Mouse (Mus musculus) kidney, embryonic 16.5 days (tissue): ENCODE measurements around the gene Plppr3. TPM values are rescaled to one million over a fixed set of nuclear protein-coding genes. Genes with fewer than 3 reads are reported as not detected.

Source experiments
- ATAC-seq: fragments of 200-750 bp; cut with Nextera tagmentation; 2 replicates; pipeline ENCODE4 v1.8.0; 2017; ENCODE audit warnings: moderate TSS enrichment; ENCODE audit not compliant: low FRiP score, low TSS enrichment
- H3K27ac ChIP-seq: fragments of 300-500 bp; sonication (generic); 2 replicates; pipeline ENCODE4 v1.5.1; 2014; ENCODE audit warnings: low read length
- H3K27me3 ChIP-seq: fragments of 300-500 bp; sonication (generic); 2 replicates; pipeline ENCODE4 v1.6.1; 2014; ENCODE audit warnings: low read length, control low read depth, mixed read lengths; ENCODE audit not compliant: insufficient read depth
- H3K36me3 ChIP-seq: fragments of 300-500 bp; sonication (generic); 2 replicates; pipeline ENCODE4 v1.6.1; 2014; ENCODE audit warnings: low read length, control low read depth, mixed read lengths; ENCODE audit not compliant: insufficient read depth
- H3K4me1 ChIP-seq: fragments of 300-500 bp; sonication (generic); 2 replicates; pipeline ENCODE4 v1.6.1; 2014; ENCODE audit warnings: low read length, control low read depth, mixed read lengths; ENCODE audit not compliant: insufficient read depth
- H3K4me2 ChIP-seq: fragments of 300-500 bp; sonication (generic); replicated peaks from 2 replicates; pipeline ENCODE4 v1.6.1; 2014; ENCODE audit warnings: low read depth, low read length
- H3K4me3 ChIP-seq: fragments of 300-500 bp; sonication (generic); 2 replicates; pipeline ENCODE4 v1.5.1; 2014; ENCODE audit warnings: mild to moderate bottlenecking, low read length
- H3K9ac ChIP-seq: fragments of 300-500 bp; sonication (generic); replicated peaks from 2 replicates; pipeline ENCODE4 v1.6.1; 2014; ENCODE audit warnings: low read length
- H3K9me3 ChIP-seq: fragments of 300-500 bp; sonication (generic); 2 replicates; pipeline ENCODE4 v1.6.1; 2016; ENCODE audit warnings: low read length, control low read depth
- WGBS: fragments of 180-500 bp; shearing (Covaris S2); extraction: QIAGEN DNeasy Blood & Tissue Kit; methylation state at CpG from one replicate; pipeline ENCODE4 v1.1.7; 2014; 5-methylcytosine and 5-hydroxymethylcytosine counted together
- polyA plus RNA-seq: library from polyadenylated mRNA; unstranded; fragments of >200 nt; fragmentation: Nextera tagmentation; extraction: Ambion mirVana; gene quantifications from 2 replicates; pipeline ENCODE4 v1.2.1, GENCODE M21; 2015

Plppr3 gene
- polyA plus RNA-seq, 1 experiment from 2014 or later = 72.7 TPM

GRCm38 (mm10) chr10:79873313-79873712 lies 1.1 kb downstream of the Plppr3 start:
- Histone ChIP-seq H3K27ac (peak overlapping the region; percentile 29; the same call in 1 of the 2 replicates), H3K27me3 (no peaks in the 10 kb centered on the region), H3K36me3 (peaks cover 6% of the 10 kb centered on the region), H3K9me3 (no peaks in the 10 kb centered on the region), H3K4me1 (peaks cover 32% of the 10 kb centered on the region), H3K9ac (peak overlapping the region; percentile 92), H3K4me3 (peak overlapping the region; percentile 78), H3K4me2 (peak overlapping the region; percentile 97)
- ATAC-seq = no peak
- WGBS = 7% methylated on average over 6 of the region's 6 CpGs

- ATAC-seq = no peak
- Histone ChIP-seq H3K4me3 (peak overlapping the region; percentile 78), H3K36me3 (peaks cover 6% of the 10 kb centered on the region), H3K9me3 (no peaks in the 10 kb centered on the region), H3K4me1 (peaks cover 29% of the 10 kb centered on the region), H3K27ac (0 out of 2 replicates have a peak overlapping the region, but pooled peaks have one; percentile 29), H3K4me2 (peak overlapping the region; percentile 97), H3K27me3 (no peaks in the 10 kb centered on the region), H3K9ac (peak overlapping the region; percentile 92; the same call in 1 of the 2 replicates)
- WGBS = 54% methylated on average over 3 of the region's 3 CpGs
These were observed 1.6 kb downstream of the Plppr3 start for GRCm38 (mm10) chr10:79872862-79873261.

- no peak overlapping the region for H3K27ac ChIP-seq
- H3K4me2 ChIP-seq = no peak overlapping the region
- H3K36me3 ChIP-seq = peaks cover 7% of the 10 kb centered on the region
- no peaks in the 10 kb centered on the region for H3K9me3 ChIP-seq
- H3K27me3 ChIP-seq = no peaks in the 10 kb centered on the region
- no peak overlapping the region for H3K4me3 ChIP-seq
- no peak overlapping the region for H3K9ac ChIP-seq
- no peak for ATAC-seq
- WGBS = 94% methylated on average over 8 of the region's 8 CpGs
- peaks cover 20% of the 10 kb centered on the region for H3K4me1 ChIP-seq
These were observed 2.6 kb downstream of the Plppr3 start for GRCm38 (mm10) chr10:79871845-79872244.

GRCm38 (mm10) chr10:79866601-79867000 lies 7.8 kb downstream of the Plppr3 start:
- Histone ChIP-seq H3K36me3 (peaks cover 45% of the 10 kb centered on the region), H3K27me3 (no peaks in the 10 kb centered on the region), H3K9me3 (no peaks in the 10 kb centered on the region), H3K9ac (no peak overlapping the region), H3K4me1 (peaks cover 12% of the 10 kb centered on the region; the same call in 1 of the 2 replicates), H3K27ac (no peak overlapping the region), H3K4me3 (no peak overlapping the region), H3K4me2 (no peak overlapping the region)
- ATAC-seq = no peak
- 78% methylated on average over 11 of the region's 11 CpGs for WGBS

- H3K4me3 ChIP-seq = no peak overlapping the region
- peaks cover 47% of the 10 kb centered on the region for H3K36me3 ChIP-seq
- no peak overlapping the region for H3K4me2 ChIP-seq
- no peak overlapping the region for H3K27ac ChIP-seq
- H3K9me3 ChIP-seq = no peaks in the 10 kb centered on the region
- H3K4me1 ChIP-seq = peaks cover 19% of the 10 kb centered on the region
- no peaks in the 10 kb centered on the region for H3K27me3 ChIP-seq
- ATAC-seq = no peak; the same call in 1 of the 2 replicates
- no peak overlapping the region for H3K9ac ChIP-seq
- WGBS = 67% methylated on average over 19 of the region's 19 CpGs
These were observed 8.6 kb downstream of the Plppr3 start for GRCm38 (mm10) chr10:79865801-79866295.

- Histone ChIP-seq H3K4me1 (peaks cover 26% of the 10 kb centered on the region), H3K36me3 (peaks cover 53% of the 10 kb centered on the region), H3K27me3 (no peaks in the 10 kb centered on the region), H3K4me3 (no peak overlapping the region), H3K4me2 (no peak overlapping the region), H3K9me3 (no peaks in the 10 kb centered on the region), H3K27ac (no peak overlapping the region), H3K9ac (0 out of 2 replicates have a peak overlapping the region, but pooled peaks have one; percentile 11)
- ATAC-seq = peak; percentile 23
- WGBS = 54% methylated on average over 12 of the region's 12 CpGs
These were observed 9.2 kb downstream of the Plppr3 start for GRCm38 (mm10) chr10:79865189-79865601.

- Histone ChIP-seq H3K27me3 (no peaks in the 10 kb centered on the region), H3K9ac (0 out of 2 replicates have a peak overlapping the region, but pooled peaks have one; percentile 11), H3K4me3 (no peak overlapping the region), H3K27ac (0 out of 2 replicates have a peak overlapping the region, but pooled peaks have one; percentile 29), H3K4me2 (no peak overlapping the region), H3K4me1 (peaks cover 32% of the 10 kb centered on the region), H3K9me3 (no peaks in the 10 kb centered on the region), H3K36me3 (peaks cover 59% of the 10 kb centered on the region)
- 43% methylated on average over 10 of the region's 10 CpGs for WGBS
- ATAC-seq = peak; percentile 21
These were observed 9.9 kb downstream of the Plppr3 start for GRCm38 (mm10) chr10:79864351-79865188.

GRCm38 (mm10) chr10:79862925-79863324 lies 11.5 kb downstream of the Plppr3 start:
- peaks cover 70% of the 10 kb centered on the region for H3K36me3 ChIP-seq
- H3K4me2 ChIP-seq = no peak overlapping the region
- no peak overlapping the region for H3K9ac ChIP-seq
- H3K4me1 ChIP-seq = peaks cover 48% of the 10 kb centered on the region
- ATAC-seq = no peak
- no peaks in the 10 kb centered on the region for H3K9me3 ChIP-seq
- no peak overlapping the region for H3K27ac ChIP-seq
- no peaks in the 10 kb centered on the region for H3K27me3 ChIP-seq
- WGBS = 56% methylated on average over 10 of the region's 10 CpGs
- H3K4me3 ChIP-seq = no peak overlapping the region

GRCm38 (mm10) chr10:79862049-79862788 lies 12.2 kb downstream of the Plppr3 start:
- Histone ChIP-seq H3K4me2 (no peak overlapping the region), H3K4me3 (no peak overlapping the region), H3K27me3 (no peaks in the 10 kb centered on the region), H3K36me3 (peaks cover 75% of the 10 kb centered on the region), H3K9me3 (no peaks in the 10 kb centered on the region), H3K4me1 (peaks cover 56% of the 10 kb centered on the region), H3K27ac (peak overlapping the region; percentile 53; the same call in 1 of the 2 replicates), H3K9ac (no peak overlapping the region)
- 75% methylated on average over 23 of the region's 23 CpGs for WGBS
- no peak for ATAC-seq
